Mouse (Mus musculus) liver, embryonic 12.5 days (tissue): ENCODE measurements around the gene Krtap1-3. TPM values are rescaled to one million over a fixed set of nuclear protein-coding genes. Genes with fewer than 3 reads are reported as not detected.

Experiments
- ATAC-seq: fragments of 200-750 bp; cut with Nextera tagmentation; 2 replicates; pipeline ENCODE4 v1.8.0; 2017; ENCODE audit warnings: moderate number of reproducible peaks, mild to moderate bottlenecking, moderate library complexity
- H3K27ac ChIP-seq: fragments of 300-500 bp; sonication (generic); 2 replicates; pipeline ENCODE4 v1.5.1; 2016; ENCODE audit warnings: mild to moderate bottlenecking
- H3K27me3 ChIP-seq: fragments of 300-500 bp; sonication (generic); replicated peaks from 2 replicates; pipeline ENCODE4 v1.6.1; 2016; ENCODE audit warnings: mild to moderate bottlenecking, moderate library complexity
- H3K36me3 ChIP-seq: fragments of 300-500 bp; sonication (generic); 2 replicates; pipeline ENCODE4 v1.6.1; 2016; ENCODE audit warnings: mild to moderate bottlenecking, moderate library complexity
- H3K4me1 ChIP-seq: fragments of 300-500 bp; sonication (generic); 2 replicates; pipeline ENCODE4 v1.6.1; 2016
- H3K4me2 ChIP-seq: fragments of 300-500 bp; sonication (generic); 2 replicates; pipeline ENCODE4 v1.6.1; 2016; ENCODE audit warnings: mild to moderate bottlenecking, moderate library complexity
- H3K4me3 ChIP-seq: fragments of 300-500 bp; sonication (generic); 2 replicates; pipeline ENCODE4 v1.5.1; 2016; ENCODE audit warnings: mild to moderate bottlenecking, moderate library complexity
- H3K9ac ChIP-seq: fragments of 300-500 bp; sonication (generic); 2 replicates; pipeline ENCODE4 v1.6.1; 2016; ENCODE audit warnings: mild to moderate bottlenecking, moderate library complexity
- H3K9me3 ChIP-seq: fragments of 300-500 bp; sonication (generic); replicated peaks from 2 replicates; pipeline ENCODE4 v1.6.1; 2016; ENCODE audit warnings: mild to moderate bottlenecking, moderate library complexity
- WGBS: fragments of 180-500 bp; shearing (Covaris S2); methylation state at CpG from one replicate; pipeline ENCODE4 v1.1.7; 2016; ENCODE audit not compliant: insufficient replicate concordance; 5-methylcytosine and 5-hydroxymethylcytosine counted together
- polyA plus RNA-seq: library from polyadenylated mRNA; unstranded; fragments of >200 nt; fragmentation: Nextera tagmentation; extraction: Ambion mirVana; gene quantifications from 2 replicates; pipeline ENCODE4 v1.2.1, GENCODE M21; 2016

Krtap1-3 gene
- polyA plus RNA-seq, 1 experiment from 2014 or later: not detected

DNA sequence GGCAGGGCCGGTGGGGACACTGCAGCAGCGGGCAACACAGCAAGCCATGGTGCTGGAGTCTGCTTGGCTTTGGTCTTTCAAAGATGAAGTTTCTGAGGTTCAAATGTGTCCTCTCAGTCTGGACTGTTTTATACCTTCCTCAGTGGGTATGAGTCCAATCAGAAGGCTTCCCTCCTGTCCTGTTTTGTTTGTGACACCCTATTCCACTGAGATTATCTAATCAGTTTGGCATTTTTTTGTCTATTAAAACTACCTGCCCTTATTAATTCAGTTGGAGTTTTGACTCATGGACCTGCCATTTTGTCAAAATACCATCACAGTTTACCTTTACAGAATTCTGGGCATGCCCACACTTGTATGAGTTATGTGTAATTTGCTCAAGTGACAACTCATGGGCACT lies 34.4 kb downstream of the Krtap1-3 start, which contains the start of gene Krtap3-2:
Gene Krtap3-2, minus strand, starts transcription at position 101 of the 400 bp plus-strand sequence.
- H3K9ac ChIP-seq: no peak within 1 kb of the TSS
- no peak within 1 kb of the TSS for H3K4me2 ChIP-seq
- no peaks in the 10 kb centered on the region for H3K9me3 ChIP-seq
- no peaks in the 10 kb centered on the region for H3K4me1 ChIP-seq
- H3K4me3 ChIP-seq: no peak within 1 kb of the TSS
- no peak within 1 kb of the TSS for H3K27ac ChIP-seq
- H3K27me3 ChIP-seq: no peaks in the 10 kb centered on the region
- ATAC-seq: no peak
- no peaks in the 10 kb centered on the region for H3K36me3 ChIP-seq
- WGBS: 53% methylated on average over 2 of the region's 2 CpGs

DNA sequence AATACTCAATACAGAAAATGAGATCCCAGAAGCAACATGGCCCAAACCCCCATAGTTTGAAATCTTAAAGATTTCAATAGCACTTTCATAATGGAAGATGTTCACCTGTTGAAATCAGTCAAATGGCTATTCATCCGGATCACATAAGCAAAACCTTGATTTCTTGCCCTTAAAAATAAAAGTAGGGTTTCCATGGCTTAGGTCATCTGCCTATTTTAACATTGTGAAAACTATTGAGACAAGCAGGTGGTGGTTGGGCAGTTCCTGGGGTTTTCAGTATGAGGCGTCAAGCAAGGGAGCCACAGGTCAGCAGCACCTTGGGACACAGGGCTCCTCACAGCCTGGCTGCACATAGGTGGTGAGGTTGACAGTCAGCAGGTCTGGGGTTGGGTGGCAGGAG lies 34.9 kb downstream of the Krtap1-3 start:
- 52% methylated on average over 2 of the region's 2 CpGs for WGBS
- Histone ChIP-seq H3K27me3 (no peaks in the 10 kb centered on the region), H3K36me3 (no peaks in the 10 kb centered on the region), H3K27ac (no peak overlapping the region), H3K9ac (no peak overlapping the region), H3K4me2 (no peak overlapping the region), H3K4me3 (no peak overlapping the region), H3K9me3 (no peaks in the 10 kb centered on the region), H3K4me1 (no peaks in the 10 kb centered on the region)
- no peak for ATAC-seq

DNA sequence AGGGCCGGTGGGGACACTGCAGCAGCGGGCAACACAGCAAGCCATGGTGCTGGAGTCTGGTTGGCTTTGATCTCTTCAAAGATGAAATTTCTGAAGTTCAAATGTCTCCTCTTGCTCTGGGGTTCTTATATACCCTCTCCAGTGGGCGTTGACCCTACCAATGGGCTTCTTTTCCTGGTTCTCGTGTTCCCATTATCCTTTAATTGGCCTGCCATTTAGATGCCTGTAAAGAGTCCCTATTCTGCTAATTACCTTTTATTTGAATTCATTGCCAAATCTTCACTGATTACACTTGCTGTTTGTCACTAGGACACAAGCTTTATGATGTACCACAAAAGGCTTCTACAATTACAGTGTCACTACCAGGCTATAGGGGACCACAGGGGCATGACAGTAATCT lies 40.4 kb downstream of the Krtap1-3 start, which contains the start of gene Krtap3-3:
Gene Krtap3-3, minus strand, starts transcription at position 101 of the 400 bp plus-strand sequence.
- Histone ChIP-seq H3K4me3 (no peak within 1 kb of the TSS), H3K9me3 (no peaks in the 10 kb centered on the region), H3K4me2 (no peak within 1 kb of the TSS), H3K4me1 (no peaks in the 10 kb centered on the region), H3K36me3 (no peaks in the 10 kb centered on the region), H3K27ac (no peak within 1 kb of the TSS), H3K27me3 (no peaks in the 10 kb centered on the region), H3K9ac (no peak within 1 kb of the TSS)
- ATAC-seq: no peak
- 70% methylated on average over 4 of the region's 4 CpGs for WGBS

DNA sequence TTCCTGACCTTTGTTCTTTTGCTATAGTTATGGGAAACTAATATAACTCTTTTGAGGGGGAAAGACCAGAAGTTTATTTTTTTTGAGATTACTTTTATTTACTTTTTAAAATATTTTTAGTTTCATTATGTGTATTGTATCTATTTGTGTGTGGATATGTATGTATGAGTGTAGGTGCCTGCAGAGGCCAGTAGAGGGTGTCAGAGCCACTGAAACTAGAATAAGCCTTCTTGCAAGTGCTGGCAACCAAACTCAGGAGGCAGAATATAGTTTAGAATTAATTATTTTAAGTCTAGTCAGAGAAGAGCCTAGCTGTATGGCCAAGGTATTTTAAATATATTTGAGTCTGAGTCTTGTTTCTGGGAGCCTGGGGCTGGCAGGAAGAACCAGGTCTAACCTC lies 43.2 kb downstream of the Krtap1-3 start:
- Histone ChIP-seq H3K9ac (no peak overlapping the region), H3K9me3 (no peaks in the 10 kb centered on the region), H3K4me2 (no peak overlapping the region)

More for the DNA sequence above, 43.2 kb downstream of the Krtap1-3 start:
- Histone ChIP-seq H3K27me3 (no peaks in the 10 kb centered on the region), H3K36me3 (no peaks in the 10 kb centered on the region), H3K4me1 (no peaks in the 10 kb centered on the region), H3K27ac (no peak overlapping the region), H3K4me3 (no peak overlapping the region)
- no peak for ATAC-seq

Other genes with a start within 250 kb of the Krtap1-3 start
- not detected in 2 replicates for gene Krt27, start 240.2 kb downstream of the Krtap1-3 start, polyA plus RNA-seq
- gene Krt28, start 216.4 kb downstream of the Krtap1-3 start, polyA plus RNA-seq: 0.07 and 0.11 TPM in 2 replicates
- 5.2 and 6.1 TPM in 2 replicates for gene Krt10, start 202.0 kb downstream of the Krtap1-3 start, polyA plus RNA-seq
- 0.06 TPM in 1 of 2 replicates, not detected in the other for gene Krt12, start 169.1 kb downstream of the Krtap1-3 start, polyA plus RNA-seq
- gene Krt20, start 153.2 kb downstream of the Krtap1-3 start, polyA plus RNA-seq: 23.5 and 24.6 TPM in 2 replicates
- gene Krt23, start 98.2 kb downstream of the Krtap1-3 start, polyA plus RNA-seq: 0.20 and 0.35 TPM in 2 replicates
- gene Krt39, start 70.0 kb downstream of the Krtap1-3 start, polyA plus RNA-seq: not detected in 2 replicates
- gene Krt40, start 48.2 kb downstream of the Krtap1-3 start, polyA plus RNA-seq: not detected in 2 replicates
- gene Krtap3-3, start 40.5 kb downstream of the Krtap1-3 start, polyA plus RNA-seq: not detected in 2 replicates
- not detected in 2 replicates for gene Krtap3-2, start 34.5 kb downstream of the Krtap1-3 start, polyA plus RNA-seq
- gene Gm11939, start 31.9 kb downstream of the Krtap1-3 start, polyA plus RNA-seq: not detected in 2 replicates
- gene Krtap3-1, start 24.7 kb downstream of the Krtap1-3 start, polyA plus RNA-seq: not detected in 2 replicates
- not detected in 2 replicates for gene Krtap1-5, start 10.3 kb downstream of the Krtap1-3 start, polyA plus RNA-seq
- not detected in 2 replicates for gene Krtap1-4, start 7.7 kb downstream of the Krtap1-3 start, polyA plus RNA-seq
- not detected in 2 replicates for gene Krtap9-3, start 6.8 kb upstream of the Krtap1-3 start, polyA plus RNA-seq
- not detected in 2 replicates for gene Gm11938, start 12.0 kb upstream of the Krtap1-3 start, polyA plus RNA-seq
- not detected in 2 replicates for gene Gm11937, start 18.9 kb upstream of the Krtap1-3 start, polyA plus RNA-seq
- not detected in 2 replicates for gene Krtap2-4, start 23.5 kb upstream of the Krtap1-3 start, polyA plus RNA-seq
- gene Gm11562, start 29.1 kb upstream of the Krtap1-3 start, polyA plus RNA-seq: not detected in 2 replicates
- gene Krtap4-1, start 36.9 kb upstream of the Krtap1-3 start, polyA plus RNA-seq: not detected in 2 replicates
- gene Krtap4-2, start 43.7 kb upstream of the Krtap1-3 start, polyA plus RNA-seq: not detected in 2 replicates
- not detected in 2 replicates for gene Krtap4-7, start 52.8 kb upstream of the Krtap1-3 start, polyA plus RNA-seq
- not detected in 2 replicates for gene Gm11555, start 58.9 kb upstream of the Krtap1-3 start, polyA plus RNA-seq
- not detected in 2 replicates for gene Gm11563, start 67.6 kb upstream of the Krtap1-3 start, polyA plus RNA-seq
- not detected in 2 replicates for gene Krtap4-6, start 74.6 kb upstream of the Krtap1-3 start, polyA plus RNA-seq
- not detected in 2 replicates for gene Gm14190, start 99.4 kb upstream of the Krtap1-3 start, polyA plus RNA-seq
- gene Gm14180, start 143.0 kb upstream of the Krtap1-3 start, polyA plus RNA-seq: not detected in 2 replicates
- gene Gm11595, start 181.6 kb upstream of the Krtap1-3 start, polyA plus RNA-seq: not detected in 2 replicates
- not detected in 2 replicates for gene Krtap4-8, start 189.4 kb upstream of the Krtap1-3 start, polyA plus RNA-seq
- not detected in 2 replicates for gene Krtap4-9, start 193.9 kb upstream of the Krtap1-3 start, polyA plus RNA-seq
- gene Gm11596, start 202.1 kb upstream of the Krtap1-3 start, polyA plus RNA-seq: not detected in 2 replicates
- gene Gm11569, start 207.6 kb upstream of the Krtap1-3 start, polyA plus RNA-seq: not detected in 2 replicates
- not detected in 2 replicates for gene Gm11554, start 213.1 kb upstream of the Krtap1-3 start, polyA plus RNA-seq
- not detected in 2 replicates for gene Krtap4-13, start 218.6 kb upstream of the Krtap1-3 start, polyA plus RNA-seq
- gene Gm11564, start 224.3 kb upstream of the Krtap1-3 start, polyA plus RNA-seq: not detected in 2 replicates
- gene 2300003K06Rik, start 246.7 kb upstream of the Krtap1-3 start, polyA plus RNA-seq: not detected in 2 replicates